Mouse (Mus musculus) embryonic facial prominence, embryonic 14.5 days (tissue): ENCODE data around the gene Pard3b. TPM values are rescaled to one million over a fixed set of nuclear protein-coding genes. Genes with fewer than 3 reads are reported as not detected.

ENCODE experiments used
- ATAC-seq: fragments of 200-750 bp; cut with Nextera tagmentation; 2 replicates; pipeline ENCODE4 v1.8.0; 2017; ENCODE audit warnings: low read depth, moderate number of reproducible peaks, moderate TSS enrichment
- DNase-seq: peaks from one replicate; pipeline ENCODE4 v3.0.0-alpha.2; 2015; ENCODE audit warnings: low spot score
- H3K27ac ChIP-seq: fragments of 300-500 bp; sonication (generic); replicated peaks from 2 replicates; pipeline ENCODE4 v1.5.1; 2014; ENCODE audit warnings: low read depth, mild to moderate bottlenecking, low read length, moderate library complexity
- H3K27me3 ChIP-seq: fragments of 300-500 bp; sonication (generic); replicated peaks from 2 replicates; pipeline ENCODE4 v1.6.1; 2014; ENCODE audit warnings: low read length; ENCODE audit not compliant: control insufficient read depth, insufficient read depth
- H3K36me3 ChIP-seq: fragments of 300-500 bp; sonication (generic); 2 replicates; pipeline ENCODE4 v1.6.1; 2014; ENCODE audit warnings: low read length, mixed read lengths; ENCODE audit not compliant: control insufficient read depth, insufficient read depth
- H3K4me1 ChIP-seq: fragments of 300-500 bp; sonication (generic); 2 replicates; pipeline ENCODE4 v1.6.1; 2014; ENCODE audit warnings: antibody characterized with exemption, low read length; ENCODE audit not compliant: control insufficient read depth, insufficient read depth
- H3K4me2 ChIP-seq: fragments of 300-500 bp; sonication (generic); 2 replicates; pipeline ENCODE4 v1.6.1; 2014; ENCODE audit warnings: low read depth, mild to moderate bottlenecking, low read length, moderate library complexity, mixed read lengths
- H3K4me3 ChIP-seq: fragments of 300-500 bp; sonication (generic); 2 replicates; pipeline ENCODE4 v1.5.1; 2014; ENCODE audit warnings: low read depth, mild to moderate bottlenecking, low read length
- H3K9ac ChIP-seq: fragments of 300-500 bp; sonication (generic); 2 replicates; pipeline ENCODE4 v1.6.1; 2014; ENCODE audit warnings: low read depth, mild to moderate bottlenecking, low read length, moderate library complexity, mixed read lengths
- H3K9me3 ChIP-seq: fragments of 300-500 bp; sonication (generic); 2 replicates; pipeline ENCODE4 v1.6.1; 2016; ENCODE audit warnings: low read length; ENCODE audit not compliant: control insufficient read depth
- WGBS: fragments of 180-500 bp; shearing (Covaris S2); extraction: QIAGEN DNeasy Blood & Tissue Kit; methylation state at CpG from one replicate; pipeline ENCODE4 v1.1.7; 2014; 5-methylcytosine and 5-hydroxymethylcytosine counted together
- polyA plus RNA-seq: library from polyadenylated mRNA; unstranded; fragments of >200 nt; fragmentation: Nextera tagmentation; extraction: Ambion mirVana; gene quantifications from 2 replicates; pipeline ENCODE4 v1.2.1, GENCODE M21; 2014

The Pard3b gene
- polyA plus RNA-seq, 1 experiment from 2014 or later = 17.6 TPM

DNA sequence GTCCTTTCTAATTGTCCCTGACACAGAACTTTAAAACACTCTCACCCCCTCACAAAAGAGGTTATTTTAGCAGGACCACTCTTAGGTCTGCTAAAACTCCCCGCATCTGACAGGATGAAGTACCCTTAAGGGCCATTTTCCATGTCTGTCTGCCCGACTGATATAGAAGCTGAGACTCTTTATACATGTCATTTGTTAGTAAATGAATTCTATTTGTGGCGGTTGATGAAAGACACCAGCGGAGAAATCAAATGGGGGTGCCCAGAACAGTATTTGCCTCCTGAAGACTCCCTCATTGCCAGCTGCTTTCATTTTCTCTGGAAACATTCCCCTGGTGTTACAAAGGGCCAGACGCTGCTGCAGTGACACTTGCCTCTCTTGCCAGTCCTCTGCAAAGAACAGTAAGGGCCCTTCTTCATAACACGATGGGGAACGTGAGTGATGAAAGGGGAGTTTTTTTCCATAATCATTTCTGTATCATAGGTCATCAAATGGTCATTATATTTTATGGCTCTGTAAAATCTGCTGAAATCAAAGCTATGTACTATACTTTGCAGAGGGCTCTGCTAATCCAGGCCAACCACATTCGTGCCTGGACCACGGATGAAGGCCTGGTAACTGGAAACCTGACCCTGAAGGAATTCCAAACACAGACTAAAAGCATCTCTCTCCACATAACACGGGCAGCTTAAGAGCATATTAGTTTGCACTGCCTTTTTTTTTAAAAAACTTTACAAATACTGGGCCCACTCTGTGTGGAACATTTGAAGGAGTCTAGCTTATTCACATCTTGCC is 993.1 kb downstream of the Pard3b start:
- Histone ChIP-seq H3K4me1 (no peaks in the 10 kb centered on the region), H3K4me2 (no peak overlapping the region), H3K36me3 (no peaks in the 10 kb centered on the region), H3K27me3 (no peaks in the 10 kb centered on the region), H3K27ac (no peak overlapping the region), H3K9me3 (no peaks in the 10 kb centered on the region), H3K4me3 (no peak overlapping the region), H3K9ac (no peak overlapping the region)
- ATAC-seq (peak; percentile 62; the same call in 1 of the 2 replicates), DNase-seq (peak; percentile 78)
- whole genome bisulfite sequencing = 42% methylated on average over 10 of the region's 10 CpGs

DNA sequence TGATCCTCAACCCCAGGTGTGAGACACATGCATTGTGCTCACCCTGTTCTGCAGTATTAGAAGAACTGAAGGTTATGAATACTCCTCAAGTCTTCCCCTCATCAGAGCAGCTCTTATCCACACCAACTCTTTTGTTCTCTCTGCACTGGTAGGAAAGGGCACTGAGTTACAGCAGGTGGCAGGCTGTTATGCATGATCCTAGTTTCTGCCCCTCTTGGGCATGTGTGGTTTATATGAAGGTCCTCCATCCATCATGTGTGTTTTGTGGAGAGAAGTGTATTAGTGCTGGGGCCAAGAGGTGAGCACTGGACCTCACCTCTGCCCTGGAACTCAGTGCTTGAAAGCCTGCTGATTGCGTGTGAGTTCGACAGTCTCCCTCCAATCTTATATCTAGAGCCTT is 994.3 kb downstream of the Pard3b start:
- no peak overlapping the region for H3K4me2 ChIP-seq
- WGBS = 96% methylated on average over 2 of the region's 2 CpGs
- H3K36me3 ChIP-seq = no peaks in the 10 kb centered on the region
- ATAC-seq (no peak), DNase-seq (no peak)
- H3K9me3 ChIP-seq = no peaks in the 10 kb centered on the region
- H3K27ac ChIP-seq = no peak overlapping the region
- no peaks in the 10 kb centered on the region for H3K27me3 ChIP-seq
- no peaks in the 10 kb centered on the region for H3K4me1 ChIP-seq
- no peak overlapping the region for H3K9ac ChIP-seq
- no peak overlapping the region for H3K4me3 ChIP-seq

DNA sequence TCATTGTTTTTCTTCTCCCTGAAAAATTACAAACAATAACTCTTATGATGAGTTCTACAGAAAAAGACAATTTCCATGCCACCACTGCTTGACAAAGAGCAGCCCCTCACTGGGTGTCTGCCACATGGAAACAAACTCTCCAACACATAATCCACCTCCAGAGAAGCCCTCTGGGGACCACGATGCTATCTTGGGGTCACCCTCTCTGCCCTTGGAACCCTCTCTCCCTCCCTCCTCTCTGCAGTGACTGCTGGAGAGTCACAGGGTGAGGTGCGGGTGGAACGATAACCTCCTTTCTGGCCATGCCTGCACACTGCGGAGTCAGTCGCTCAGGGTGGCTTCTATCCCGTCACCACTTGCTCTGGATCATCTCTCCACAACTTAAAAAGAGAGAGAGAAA is 996.6 kb downstream of the Pard3b start:
- H3K9ac ChIP-seq = no peak overlapping the region
- H3K4me1 ChIP-seq = no peaks in the 10 kb centered on the region
- H3K36me3 ChIP-seq = no peaks in the 10 kb centered on the region
- 57% methylated on average over 6 of the region's 6 CpGs for WGBS
- no peak for ATAC-seq
- H3K9me3 ChIP-seq = no peaks in the 10 kb centered on the region
- no peaks in the 10 kb centered on the region for H3K27me3 ChIP-seq
- H3K27ac ChIP-seq = no peak overlapping the region
- no peak overlapping the region for H3K4me3 ChIP-seq
- H3K4me2 ChIP-seq = no peak overlapping the region
- DNase-seq = no peak

- Histone ChIP-seq H3K4me2 (no peak overlapping the region), H3K4me1 (no peaks in the 10 kb centered on the region), H3K4me3 (no peak overlapping the region), H3K27me3 (no peaks in the 10 kb centered on the region), H3K9ac (no peak overlapping the region), H3K27ac (no peak overlapping the region), H3K36me3 (no peaks in the 10 kb centered on the region), H3K9me3 (no peaks in the 10 kb centered on the region)
- ATAC-seq = no peak
- no peak for DNase-seq
- 93% methylated on average over 6 of the region's 6 CpGs for WGBS
These were observed 998.5 kb downstream of the Pard3b start for GRCm38 (mm10) chr1:62636906-62637673.

GRCm38 (mm10) chr1:62639012-62639411 is 1000.4 kb downstream of the Pard3b start:
- WGBS = 84% methylated on average over 11 of the region's 11 CpGs
- no peak for ATAC-seq
- no peaks in the 10 kb centered on the region for H3K4me1 ChIP-seq
- H3K36me3 ChIP-seq = no peaks in the 10 kb centered on the region
- no peak for DNase-seq
- no peaks in the 10 kb centered on the region for H3K27me3 ChIP-seq
- H3K9me3 ChIP-seq = no peaks in the 10 kb centered on the region
- no peak overlapping the region for H3K9ac ChIP-seq
- no peak overlapping the region for H3K4me2 ChIP-seq
- H3K4me3 ChIP-seq = no peak overlapping the region
- no peak overlapping the region for H3K27ac ChIP-seq

- DNase-seq (peak; percentile 29), ATAC-seq (no peak)
- H3K27ac ChIP-seq = no peak overlapping the region
- no peak overlapping the region for H3K4me3 ChIP-seq
- WGBS = 76% methylated on average over 4 of the region's 4 CpGs
- no peak overlapping the region for H3K4me2 ChIP-seq
- H3K27me3 ChIP-seq = no peaks in the 10 kb centered on the region
- H3K9me3 ChIP-seq = no peaks in the 10 kb centered on the region
- no peaks in the 10 kb centered on the region for H3K36me3 ChIP-seq
- no peak overlapping the region for H3K9ac ChIP-seq
- no peaks in the 10 kb centered on the region for H3K4me1 ChIP-seq
These were observed 1000.8 kb downstream of the Pard3b start for GRCm38 (mm10) chr1:62639440-62639839.

- H3K27ac ChIP-seq = no peak overlapping the region
- ATAC-seq = no peak
- no peaks in the 10 kb centered on the region for H3K9me3 ChIP-seq
- no peak overlapping the region for H3K9ac ChIP-seq
- H3K4me2 ChIP-seq = no peak overlapping the region
- DNase-seq = no peak
- H3K4me3 ChIP-seq = no peak overlapping the region
- 86% methylated on average over 8 of the region's 8 CpGs for WGBS
- no peaks in the 10 kb centered on the region for H3K27me3 ChIP-seq
- H3K4me1 ChIP-seq = peaks cover 6% of the 10 kb centered on the region
- H3K36me3 ChIP-seq = no peaks in the 10 kb centered on the region
These were observed 1006.1 kb downstream of the Pard3b start for GRCm38 (mm10) chr1:62644631-62645278.

DNA sequence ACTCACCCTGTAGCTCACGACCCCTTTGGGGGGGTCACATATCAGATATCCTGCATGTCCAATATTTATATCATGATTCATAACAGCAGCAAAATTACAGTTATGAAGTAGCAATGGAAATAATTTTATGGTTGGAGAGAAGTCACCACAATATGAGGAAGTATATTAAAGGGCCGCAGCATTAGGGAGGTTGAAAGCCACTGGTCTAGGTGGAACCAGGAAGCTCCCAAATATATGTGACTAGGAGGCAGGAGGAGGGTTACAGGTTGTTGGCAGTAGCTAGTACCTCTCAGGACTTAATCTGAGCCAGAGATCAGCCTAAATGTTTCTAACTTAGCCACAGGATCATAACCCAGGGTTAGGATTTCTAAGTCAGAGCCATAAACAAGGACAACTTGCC is 1008.2 kb downstream of the Pard3b start:
- H3K36me3 ChIP-seq = no peaks in the 10 kb centered on the region
- H3K4me1 ChIP-seq = peaks cover 6% of the 10 kb centered on the region
- no peaks in the 10 kb centered on the region for H3K27me3 ChIP-seq
- no peaks in the 10 kb centered on the region for H3K9me3 ChIP-seq
- DNase-seq (no peak), ATAC-seq (no peak)
- H3K4me3 ChIP-seq = no peak overlapping the region
- no peak overlapping the region for H3K9ac ChIP-seq
- no peak overlapping the region for H3K27ac ChIP-seq
- H3K4me2 ChIP-seq = no peak overlapping the region
- WGBS = 79% methylated on average over 2 of the region's 2 CpGs
